Mouse (Mus musculus): ENCODE measurements around the gene Timm9. TPM values are rescaled to one million over a fixed set of nuclear protein-coding genes. Genes with fewer than 3 reads are reported as not detected.

Timm9 gene
- polyA plus RNA-seq, 1 experiment = 69.3 TPM

GRCm38 (mm10) chr12:71154979-71155378, 18.5 kb upstream of the Timm9 start:
- H3K27ac ChIP-seq (ENCODE audit: insufficient read depth, low read length) = no peak overlapping the region
- H3K9me3 ChIP-seq (replicated peaks; ENCODE audit: control insufficient read depth, insufficient read depth, low read length, poor library complexity, severe bottlenecking) = no peaks in the 10 kb centered on the region
- peaks cover 43% of the 10 kb centered on the region for H3K36me3 ChIP-seq (ENCODE audit: control insufficient read depth, insufficient read depth, low read length, poor library complexity, severe bottlenecking)
- no peaks in the 10 kb centered on the region for H3K4me1 ChIP-seq (ENCODE audit: control insufficient read depth, insufficient read depth, low read length)
- no peak for TF ChIP-seq EP300 (IDR thresholded peaks at IDR 0.05; ENCODE audit: insufficient read depth, low read depth, low read length)
- TF ChIP-seq POLR2A (IDR thresholded peaks at IDR 0.05; ENCODE audit: insufficient read depth, low read length) = no peak
- no peak for TF ChIP-seq CTCF (IDR thresholded peaks at IDR 0.05; ENCODE audit: low read depth, low read length)
- H3K27me3 ChIP-seq (ENCODE audit: control insufficient read depth, insufficient read depth, low read length, poor library complexity, severe bottlenecking) = no peaks in the 10 kb centered on the region
- no peak overlapping the region for H3K4me3 ChIP-seq (ENCODE audit: low read depth, low read length)
- H3K9ac ChIP-seq (ENCODE audit: low read depth, poor library complexity, severe bottlenecking) = no peak overlapping the region

- Histone ChIP-seq H3K27ac (ENCODE audit: insufficient read depth, low read length) (no peak overlapping the region), H3K27me3 (ENCODE audit: control insufficient read depth, insufficient read depth, low read length, poor library complexity, severe bottlenecking) (no peaks in the 10 kb centered on the region), H3K36me3 (ENCODE audit: control insufficient read depth, insufficient read depth, low read length, poor library complexity, severe bottlenecking) (peaks cover 41% of the 10 kb centered on the region), H3K9ac (ENCODE audit: low read depth, poor library complexity, severe bottlenecking) (no peak overlapping the region), H3K4me1 (ENCODE audit: control insufficient read depth, insufficient read depth, low read length) (no peaks in the 10 kb centered on the region), H3K4me3 (ENCODE audit: low read depth, low read length) (no peak overlapping the region), H3K9me3 (replicated peaks; ENCODE audit: control insufficient read depth, insufficient read depth, low read length, poor library complexity, severe bottlenecking) (no peaks in the 10 kb centered on the region)
- TF ChIP-seq EP300 (IDR thresholded peaks at IDR 0.05; ENCODE audit: insufficient read depth, low read depth, low read length) (no peak), POLR2A (IDR thresholded peaks at IDR 0.05; ENCODE audit: insufficient read depth, low read length) (no peak), CTCF (IDR thresholded peaks at IDR 0.05; ENCODE audit: low read depth, low read length) (no peak)
Measured at GRCm38 (mm10) chr12:71150167-71150566, 13.7 kb upstream of the Timm9 start.

- peaks cover 35% of the 10 kb centered on the region for H3K36me3 ChIP-seq (ENCODE audit: control insufficient read depth, insufficient read depth, low read length, poor library complexity, severe bottlenecking)
- H3K4me1 ChIP-seq (ENCODE audit: control insufficient read depth, insufficient read depth, low read length) = no peaks in the 10 kb centered on the region
- no peak overlapping the region for H3K9ac ChIP-seq (ENCODE audit: low read depth, poor library complexity, severe bottlenecking)
- no peaks in the 10 kb centered on the region for H3K9me3 ChIP-seq (replicated peaks; ENCODE audit: control insufficient read depth, insufficient read depth, low read length, poor library complexity, severe bottlenecking)
- H3K27me3 ChIP-seq (ENCODE audit: control insufficient read depth, insufficient read depth, low read length, poor library complexity, severe bottlenecking) = no peaks in the 10 kb centered on the region
- no peak overlapping the region for H3K4me3 ChIP-seq (ENCODE audit: low read depth, low read length)
- TF ChIP-seq CTCF (IDR thresholded peaks at IDR 0.05; ENCODE audit: low read depth, low read length) (no peak), POLR2A (IDR thresholded peaks at IDR 0.05; ENCODE audit: insufficient read depth, low read length) (no peak), EP300 (IDR thresholded peaks at IDR 0.05; ENCODE audit: insufficient read depth, low read depth, low read length) (no peak)
- no peak overlapping the region for H3K27ac ChIP-seq (ENCODE audit: insufficient read depth, low read length)
Measured at GRCm38 (mm10) chr12:71149456-71149855, 13.0 kb upstream of the Timm9 start.

GRCm38 (mm10) chr12:71148801-71149200, 12.3 kb upstream of the Timm9 start:
- TF ChIP-seq POLR2A (IDR thresholded peaks at IDR 0.05; ENCODE audit: insufficient read depth, low read length) (no peak), CTCF (IDR thresholded peaks at IDR 0.05; ENCODE audit: low read depth, low read length) (no peak), EP300 (IDR thresholded peaks at IDR 0.05; ENCODE audit: insufficient read depth, low read depth, low read length) (no peak)
- Histone ChIP-seq H3K27ac (ENCODE audit: insufficient read depth, low read length) (no peak overlapping the region), H3K27me3 (ENCODE audit: control insufficient read depth, insufficient read depth, low read length, poor library complexity, severe bottlenecking) (no peaks in the 10 kb centered on the region), H3K4me1 (ENCODE audit: control insufficient read depth, insufficient read depth, low read length) (no peaks in the 10 kb centered on the region), H3K36me3 (ENCODE audit: control insufficient read depth, insufficient read depth, low read length, poor library complexity, severe bottlenecking) (peaks cover 35% of the 10 kb centered on the region), H3K9me3 (replicated peaks; ENCODE audit: control insufficient read depth, insufficient read depth, low read length, poor library complexity, severe bottlenecking) (no peaks in the 10 kb centered on the region), H3K9ac (ENCODE audit: low read depth, poor library complexity, severe bottlenecking) (no peak overlapping the region), H3K4me3 (ENCODE audit: low read depth, low read length) (no peak overlapping the region)

GRCm38 (mm10) chr12:71147641-71148040, 11.2 kb upstream of the Timm9 start:
- no peaks in the 10 kb centered on the region for H3K4me1 ChIP-seq (ENCODE audit: control insufficient read depth, insufficient read depth, low read length)
- no peak overlapping the region for H3K9ac ChIP-seq (ENCODE audit: low read depth, poor library complexity, severe bottlenecking)
- H3K4me3 ChIP-seq (ENCODE audit: low read depth, low read length) = no peak overlapping the region
- no peaks in the 10 kb centered on the region for H3K9me3 ChIP-seq (replicated peaks; ENCODE audit: control insufficient read depth, insufficient read depth, low read length, poor library complexity, severe bottlenecking)
- TF ChIP-seq EP300 (IDR thresholded peaks at IDR 0.05; ENCODE audit: insufficient read depth, low read depth, low read length) = no peak
- no peak for TF ChIP-seq CTCF (IDR thresholded peaks at IDR 0.05; ENCODE audit: low read depth, low read length)
- TF ChIP-seq POLR2A (IDR thresholded peaks at IDR 0.05; ENCODE audit: insufficient read depth, low read length) = no peak
- H3K27me3 ChIP-seq (ENCODE audit: control insufficient read depth, insufficient read depth, low read length, poor library complexity, severe bottlenecking) = no peaks in the 10 kb centered on the region
- peaks cover 39% of the 10 kb centered on the region for H3K36me3 ChIP-seq (ENCODE audit: control insufficient read depth, insufficient read depth, low read length, poor library complexity, severe bottlenecking)
- no peak overlapping the region for H3K27ac ChIP-seq (ENCODE audit: insufficient read depth, low read length)

GRCm38 (mm10) chr12:71141189-71141588, 4.7 kb upstream of the Timm9 start:
- Histone ChIP-seq H3K9me3 (replicated peaks; ENCODE audit: control insufficient read depth, insufficient read depth, low read length, poor library complexity, severe bottlenecking) (no peaks in the 10 kb centered on the region), H3K4me3 (ENCODE audit: low read depth, low read length) (no peak overlapping the region), H3K27me3 (ENCODE audit: control insufficient read depth, insufficient read depth, low read length, poor library complexity, severe bottlenecking) (no peaks in the 10 kb centered on the region), H3K27ac (ENCODE audit: insufficient read depth, low read length) (no peak overlapping the region), H3K9ac (ENCODE audit: low read depth, poor library complexity, severe bottlenecking) (no peak overlapping the region), H3K4me1 (ENCODE audit: control insufficient read depth, insufficient read depth, low read length) (no peaks in the 10 kb centered on the region), H3K36me3 (ENCODE audit: control insufficient read depth, insufficient read depth, low read length, poor library complexity, severe bottlenecking) (peaks cover 27% of the 10 kb centered on the region)
- TF ChIP-seq EP300 (IDR thresholded peaks at IDR 0.05; ENCODE audit: insufficient read depth, low read depth, low read length) (no peak), CTCF (IDR thresholded peaks at IDR 0.05; ENCODE audit: low read depth, low read length) (no peak), POLR2A (IDR thresholded peaks at IDR 0.05; ENCODE audit: insufficient read depth, low read length) (no peak)

Data from ES-Bruce4 (cell line).